Mouse (Mus musculus) common myeloid progenitor, adult 5-6 weeks (primary cell): Measurements from ENCODE around the gene Zbtb43. TPM values are rescaled to one million over a fixed set of nuclear protein-coding genes. Genes with fewer than 3 reads are reported as not detected.
A peak's percentile ranks its signal among the peaks of the same experiment; 100 is the strongest.

Experiments used
- ATAC-seq: replicated peaks from 2 replicates; pipeline ENCODE4 v1.8.0; 2016; ENCODE audit warnings: low read depth, mild to moderate bottlenecking, moderate TSS enrichment, inconsistent platforms; ENCODE audit not compliant: poor library complexity, severe bottlenecking
- total RNA-seq: library from RNA; stranded (forward); fragments of 200-1000, 187-1606 nt; gene quantifications from 2 replicates; pipeline ENCODE4 v1.2.3, GENCODE M21; 2017

The Zbtb43 gene
- 9.0 and 18.2 TPM in 2 replicates for total RNA-seq

DNA sequence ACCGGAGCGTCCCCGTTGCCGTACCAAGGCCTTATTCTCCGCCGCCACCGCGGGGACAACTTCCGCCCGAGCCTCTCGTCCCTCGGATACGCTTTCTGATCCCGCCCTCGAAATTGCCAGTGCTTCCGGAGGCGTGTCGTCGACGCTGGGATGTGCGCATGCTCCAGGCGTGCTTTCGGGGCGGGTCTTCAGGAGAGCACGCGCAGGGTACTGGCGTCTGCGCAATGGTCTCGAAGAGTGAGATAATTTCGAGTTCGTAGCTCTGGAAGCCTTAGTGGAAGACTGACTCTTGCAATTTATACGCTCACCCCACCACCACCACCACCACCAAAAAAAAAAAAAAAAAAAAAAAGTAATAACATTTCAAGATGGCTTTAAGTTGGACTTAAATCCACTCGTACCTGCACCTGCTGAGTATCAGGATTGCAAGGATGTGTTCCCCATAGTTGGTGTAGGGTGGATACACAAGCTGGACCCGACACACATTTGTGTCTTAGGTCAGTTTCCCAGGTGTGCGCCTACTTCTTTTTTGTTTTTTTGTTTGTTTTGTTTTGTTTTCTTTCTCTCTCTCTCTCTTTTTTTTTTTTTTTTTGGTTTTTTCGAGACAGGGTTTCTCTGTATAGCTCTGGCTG, at the start of gene Zbtb43:
Zbtb43 (minus strand) TSS at position 94 of the 632 bp plus-strand sequence.
- ATAC-seq, result peak; percentile 91

GRCm38 (mm10) chr2:33515856-33516255, 47.5 kb upstream of the Zbtb43 start:
- no peak for ATAC-seq

DNA sequence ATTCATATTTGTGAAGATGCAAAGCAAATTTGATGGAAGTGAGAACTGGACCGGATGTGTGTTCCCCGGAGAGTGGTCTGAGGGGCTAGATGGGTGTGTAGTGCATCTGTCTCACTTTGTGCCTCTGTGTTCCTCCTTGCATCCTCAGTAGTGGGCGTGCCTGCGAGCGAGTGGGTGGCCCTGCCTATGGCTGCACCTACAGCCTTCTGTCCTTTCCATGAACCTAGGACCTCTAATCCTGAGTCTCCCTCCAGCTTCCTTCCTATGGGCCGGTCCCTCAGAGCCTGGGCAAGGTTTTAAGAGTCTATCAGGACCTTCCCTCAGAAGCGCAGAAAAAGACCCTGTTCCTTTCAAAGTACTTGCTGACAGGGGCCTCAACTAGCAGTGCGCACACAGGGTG, 47.1 kb upstream of the Zbtb43 start:
- no peak for ATAC-seq

DNA sequence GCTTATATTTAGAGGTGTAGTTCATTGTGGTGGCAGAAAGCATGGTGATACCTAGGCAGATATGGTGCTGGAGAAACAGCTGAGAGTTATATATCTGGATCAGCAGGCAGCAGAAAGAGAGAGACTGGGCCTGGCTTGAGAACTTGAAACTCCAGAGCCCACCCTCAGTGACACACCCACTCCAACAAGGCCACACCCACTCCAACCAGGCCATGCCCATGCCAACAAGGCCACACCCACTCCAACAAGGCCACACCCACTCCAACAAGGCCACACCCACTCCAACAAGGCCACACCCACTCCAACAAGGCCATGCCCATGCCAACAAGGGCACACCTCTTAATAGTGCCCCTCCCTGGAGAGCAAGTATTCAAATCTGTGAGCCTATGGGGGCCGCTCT, 42.4 kb upstream of the Zbtb43 start:
- ATAC-seq, result no peak

GRCm38 (mm10) chr2:33502602-33503001, 34.2 kb upstream of the Zbtb43 start:
- peak; percentile 60 for ATAC-seq

- no peak for ATAC-seq
Observed at GRCm38 (mm10) chr2:33498280-33498679, 29.9 kb upstream of the Zbtb43 start.

- no peak for ATAC-seq
Observed at GRCm38 (mm10) chr2:33495654-33496053, 27.3 kb upstream of the Zbtb43 start.

- ATAC-seq, result no peak
Observed at GRCm38 (mm10) chr2:33492041-33492440, 23.7 kb upstream of the Zbtb43 start.

GRCm38 (mm10) chr2:33489565-33489964, 21.2 kb upstream of the Zbtb43 start:
- no peak for ATAC-seq

DNA sequence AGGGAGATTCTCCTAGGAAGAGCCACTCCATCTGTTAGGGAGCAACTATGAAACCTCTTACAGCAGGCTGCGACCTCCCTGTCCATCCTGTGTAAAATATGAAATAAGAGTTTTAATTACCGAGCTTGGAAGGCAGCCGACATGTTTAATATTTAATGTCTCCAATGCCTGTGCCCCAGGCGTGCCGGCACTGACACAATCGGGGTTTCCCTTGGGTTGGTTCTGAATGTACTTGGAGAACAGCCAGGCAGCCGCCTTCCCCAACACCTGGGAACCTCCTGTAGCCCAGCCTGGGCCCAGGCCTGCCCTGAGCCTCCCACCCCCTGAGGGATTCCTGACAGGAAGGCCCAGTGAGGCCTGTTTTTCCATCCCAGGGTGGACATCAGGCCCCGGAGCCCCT, 19.0 kb upstream of the Zbtb43 start:
- no peak for ATAC-seq

DNA sequence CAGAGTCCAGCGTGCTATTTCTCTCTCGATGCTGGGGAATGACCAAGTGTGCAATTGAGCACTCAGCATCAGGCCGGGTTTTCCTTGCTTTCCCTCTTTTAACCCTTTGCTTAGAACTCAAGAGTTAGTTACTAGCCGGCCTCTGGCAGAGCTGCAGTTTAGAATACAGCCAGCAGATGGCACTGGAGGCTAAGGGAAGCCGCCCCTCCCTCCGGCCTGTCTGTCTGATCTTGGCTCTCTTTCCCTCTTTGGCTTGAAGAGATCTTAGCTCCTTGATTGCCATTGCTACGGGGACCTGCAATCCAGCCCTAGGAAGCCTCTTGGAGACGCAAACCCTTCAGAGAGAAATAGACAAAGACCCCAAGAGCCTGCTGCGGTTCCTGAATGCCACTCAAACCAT, 18.5 kb upstream of the Zbtb43 start:
- ATAC-seq, result peak; percentile 92

DNA sequence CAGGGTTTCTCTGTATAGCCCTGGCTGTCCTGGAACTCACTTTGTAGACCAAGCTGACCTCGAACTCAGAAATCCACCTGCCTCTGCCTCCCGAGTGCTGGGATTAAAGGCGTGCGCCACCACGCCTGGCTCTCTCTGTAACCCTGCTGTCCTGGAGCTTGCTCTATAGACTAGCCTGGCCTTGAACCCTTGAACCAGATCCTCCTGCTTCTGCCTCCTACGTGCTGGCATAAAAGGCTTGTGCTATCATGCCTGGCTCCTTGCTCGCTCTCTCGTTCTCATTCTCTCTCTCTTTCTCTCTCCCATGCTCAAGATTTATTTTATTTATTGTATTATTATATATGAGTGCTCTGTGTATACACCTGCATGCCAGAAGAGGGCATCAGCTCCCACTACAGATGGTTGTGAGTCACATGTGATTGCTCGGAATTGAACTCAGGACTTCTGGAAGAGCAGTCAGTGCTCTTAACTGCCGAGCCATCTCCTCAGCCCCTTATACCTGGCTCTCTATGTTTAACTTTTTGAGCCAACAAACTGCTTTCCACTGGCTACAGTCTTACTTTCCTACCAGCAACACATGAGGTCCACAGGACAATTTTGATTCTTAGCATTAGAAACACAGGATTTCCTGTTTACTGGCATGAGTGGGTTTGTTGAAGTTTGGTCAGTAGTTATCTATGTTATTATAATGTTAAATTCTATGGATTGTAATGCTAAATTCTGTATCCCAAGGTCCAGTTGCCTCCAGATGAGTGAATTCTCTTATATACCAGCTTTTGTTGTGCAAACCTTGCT, 9.8 kb upstream of the Zbtb43 start:
- no peak for ATAC-seq

GRCm38 (mm10) chr2:33475961-33476360, 7.6 kb upstream of the Zbtb43 start:
- ATAC-seq, result no peak

DNA sequence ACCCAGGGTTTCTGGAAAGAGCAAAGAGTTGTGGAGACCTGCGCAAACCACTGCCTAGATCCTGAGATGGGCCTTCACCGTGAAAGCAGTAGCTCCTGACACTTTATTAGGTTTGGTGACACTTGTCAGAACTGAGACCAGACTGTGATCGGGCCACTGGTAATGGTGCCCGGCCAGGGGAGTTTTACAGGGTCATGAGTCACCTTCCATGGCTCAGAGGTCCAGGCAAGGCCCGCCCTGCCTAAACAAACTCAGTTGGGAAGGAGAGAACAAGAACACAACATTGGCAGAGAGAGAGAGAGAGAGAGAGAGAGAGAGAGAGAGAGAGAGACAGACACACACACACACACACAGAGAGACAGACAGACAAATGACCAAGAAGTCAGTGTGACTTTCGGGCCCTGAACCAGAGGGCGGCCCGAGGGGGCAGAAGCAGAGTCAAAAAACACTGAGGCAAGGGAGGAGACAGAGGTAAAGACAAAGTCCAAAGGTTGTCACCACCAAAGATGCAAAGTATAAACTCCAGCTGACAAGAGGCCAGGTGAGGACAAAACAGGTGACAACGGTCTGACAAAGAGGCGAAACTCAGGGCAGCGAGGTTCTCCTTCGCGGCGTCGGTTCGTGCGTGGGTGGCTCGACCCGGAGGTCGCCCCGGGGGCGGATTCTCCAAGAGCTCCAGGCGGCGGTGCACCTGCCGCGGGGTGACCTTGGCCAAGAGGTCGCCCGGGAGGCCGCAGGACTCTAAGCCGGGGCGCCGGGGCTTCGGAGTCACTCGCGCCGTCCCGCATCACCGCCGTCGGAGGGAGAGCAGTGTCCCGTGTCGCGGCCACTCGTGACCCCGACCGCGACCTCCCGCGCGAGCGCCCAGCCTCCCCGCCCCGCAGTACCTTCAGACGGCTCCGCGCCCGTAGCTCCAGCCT, 553 bp downstream of the Zbtb43 start:
- no peak for ATAC-seq

- no peak for ATAC-seq
Observed at GRCm38 (mm10) chr2:33465966-33466365, 2.4 kb downstream of the Zbtb43 start.

- ATAC-seq, result no peak
Observed at GRCm38 (mm10) chr2:33465215-33465614, 3.1 kb downstream of the Zbtb43 start.

- no peak for ATAC-seq
Observed at GRCm38 (mm10) chr2:33462066-33462465, 6.3 kb downstream of the Zbtb43 start.

GRCm38 (mm10) chr2:33461066-33461465, 7.3 kb downstream of the Zbtb43 start:
- no peak for ATAC-seq

DNA sequence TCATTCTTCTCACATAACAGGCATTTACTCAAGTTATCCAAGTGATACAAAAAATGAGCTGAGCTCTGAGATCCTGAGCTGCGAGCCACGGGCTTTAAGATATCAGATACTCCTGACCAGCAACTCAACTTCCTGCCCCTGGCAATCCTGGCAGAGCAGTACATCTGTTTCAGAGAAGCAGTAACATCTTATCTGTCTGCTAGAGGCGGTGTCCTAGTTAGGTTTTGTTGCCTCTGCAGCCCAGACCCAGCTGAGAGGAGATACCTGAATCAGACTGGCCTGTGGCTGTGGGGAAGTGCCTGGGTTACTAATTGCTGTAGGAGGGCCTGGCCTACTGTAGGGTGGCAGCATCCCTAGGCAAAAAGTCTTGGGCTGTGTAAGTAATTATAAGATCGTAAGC, 8.7 kb downstream of the Zbtb43 start:
- ATAC-seq, result peak; percentile 22; the same call in 1 of the 2 replicates

DNA sequence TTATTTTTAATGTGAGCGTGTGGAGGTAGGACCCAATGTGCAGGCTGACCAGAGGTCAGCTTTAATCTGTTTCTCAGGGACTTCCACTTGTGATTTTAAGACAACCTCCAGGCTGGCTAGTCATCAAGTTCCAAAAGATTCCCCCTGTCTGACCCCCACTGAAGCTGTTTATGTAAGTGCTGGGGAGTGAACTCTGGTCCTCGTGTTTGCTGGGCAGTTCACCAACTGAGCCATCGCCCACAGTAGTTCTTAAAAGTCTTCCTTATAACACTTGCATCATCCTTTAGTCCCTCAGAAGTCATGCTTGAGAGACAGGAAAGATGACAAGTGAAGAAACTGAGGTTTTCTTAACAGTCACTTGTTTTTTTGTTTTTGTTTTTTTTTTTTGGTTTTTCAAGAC, 11.7 kb downstream of the Zbtb43 start:
- no peak for ATAC-seq

- ATAC-seq, result no peak
Observed at GRCm38 (mm10) chr2:33456242-33456641, 12.1 kb downstream of the Zbtb43 start.
